19 mouse cellular contexts compared by ENCODE assay signal in genomic region chr1:167279160-167279715, GRCm38 (mm10). TPM values are rescaled to one million over a fixed set of nuclear protein-coding genes. Genes with fewer than 3 reads are reported as not detected.
A peak's percentile ranks its signal among the peaks of the same experiment; 100 is the strongest.
DNase-seq lines count a peak whose midpoint lies in the region; ATAC-seq and TF ChIP-seq lines count a peak whose summit lies in the region.
"Had no signal": no experiment of that assay in that cellular context is flagged by ENCODE, and none has a peak within 500 bp of the region (broad histone marks: within the 10 kb centered on the region; RNA-seq: fewer than 3 reads in every experiment).

No protein-coding gene starts in this region.

- dilution Hi-C loops in CH12.LX (cut with MboI; ENCODE audit: extremely low pct_ligation_motif_present, extremely low pct_unique_long_range_greater_than_20kb, low sequenced_read_pairs), result no loop called here

- no peaks in the 10 kb centered on the region for H3K27me3 ChIP-seq in heart, embryonic 11.5 days (ENCODE audit: control insufficient read depth, insufficient read depth, low read length)
- H3K27me3 ChIP-seq in CH12.LX (replicated peaks) (no peaks in the 10 kb centered on the region), ES-Bruce4 (ENCODE audit: control insufficient read depth, insufficient read depth, low read length, poor library complexity, severe bottlenecking) (no peaks in the 10 kb centered on the region)
- H3K27me3 ChIP-seq: forebrain, embryonic 12.5 days had no signal

- no peaks in the 10 kb centered on the region for H3K36me3 ChIP-seq in heart, embryonic 11.5 days (ENCODE audit: control insufficient read depth, insufficient read depth, low read length)
- H3K36me3 ChIP-seq in CH12.LX (replicated peaks in 1 of 2; ENCODE audit: control insufficient read depth in 1 of 2, insufficient read depth in 1 of 2, low read length in 1 of 2) (peaks cover 10 to 38% of the 10 kb centered on the region in 2 experiments), ES-Bruce4 (ENCODE audit: control insufficient read depth, insufficient read depth, low read length, poor library complexity, severe bottlenecking) (no peaks in the 10 kb centered on the region)
- H3K36me3 ChIP-seq: forebrain, embryonic 12.5 days had no signal

- H3K27ac ChIP-seq in heart, embryonic 11.5 days (ENCODE audit: low read depth, low read length), result peak overlapping the region; percentile 37
- peak overlapping the region; percentile 21 for H3K27ac ChIP-seq in CH12.LX (ENCODE audit: insufficient read depth, low read depth)
- H3K27ac ChIP-seq in ES-Bruce4 (ENCODE audit: insufficient read depth, low read length), result peak overlapping the region; percentile 49
- peak overlapping the region; percentile 23; the same call in 1 of the 2 replicates for H3K27ac ChIP-seq in embryonic fibroblast, embryonic 13.5 days (ENCODE audit: insufficient read depth, low read length)
- H3K27ac ChIP-seq in layer of hippocampus, adult 2 months, result no peak overlapping the region
- H3K27ac ChIP-seq: embryonic facial prominence, embryonic 10.5 days; forebrain, embryonic 12.5 days; liver, embryonic 14.5 days; macrophage; midbrain, embryonic 10.5 days had no signal

- ATAC-seq in heart, embryonic 11.5 days (replicated peaks; ENCODE audit: insufficient number of reproducible peaks, low FRiP score, low TSS enrichment), result no peak

- DNase-seq in heart, adult 8-10 months (ENCODE audit: low spot score), result no peak
- DNase-seq in CH12.LX (ENCODE audit: extremely low read depth), result peak; percentile 48
- DNase-seq in layer of hippocampus, adult 2 months (ENCODE audit: low spot score in 2 of 2), result no peak
- DNase-seq in gastrocnemius, adult 18-20 months (ENCODE audit: low spot score), result no peak
- DNase-seq: adrenal gland, adult 8-10 months; cerebellum, adult 9-10 months; gastrocnemius, postnatal 14 days; kidney, adult 9 months; kidney, postnatal 4 days; retina, postnatal 1 day; thymus, postnatal 14 days had no signal

- no peak overlapping the region for H3K4me3 ChIP-seq in heart, embryonic 11.5 days (ENCODE audit: low read depth, low read length)
- H3K4me3 ChIP-seq in CH12.LX (replicated peaks in 1 of 3; ENCODE audit: low read depth in 2 of 3, low read length in 2 of 3, poor library complexity in 1 of 3) (no peak overlapping the region), ES-Bruce4 (ENCODE audit: low read depth, low read length) (no peak overlapping the region)
- no peak overlapping the region for H3K4me3 ChIP-seq in embryonic fibroblast, embryonic 13.5 days (ENCODE audit: insufficient read depth, low read length)
- no peak overlapping the region for H3K4me3 ChIP-seq in layer of hippocampus, adult 2 months
- H3K4me3 ChIP-seq: embryonic facial prominence, embryonic 10.5 days; forebrain, embryonic 12.5 days; midbrain, embryonic 10.5 days had no signal

- TF ChIP-seq POLR2A in CH12.LX (IDR thresholded peaks at IDR 0.05; ENCODE audit: low read depth, low read length) (peak; percentile 20; the same call in 1 of the 2 replicates), ES-Bruce4 (IDR thresholded peaks at IDR 0.05; ENCODE audit: insufficient read depth, low read length) (no peak)
- TF ChIP-seq POLR2A in embryonic fibroblast, embryonic 13.5 days (IDR thresholded peaks at IDR 0.05; ENCODE audit: low read depth, low read length), result no peak

- peaks cover 32% of the 10 kb centered on the region for H3K4me1 ChIP-seq in heart, embryonic 11.5 days (ENCODE audit: control insufficient read depth, insufficient read depth, low read length)
- H3K4me1 ChIP-seq in CH12.LX (ENCODE audit: control insufficient read depth in 1 of 2, insufficient read depth in 2 of 2) (peaks cover 26 to 67% of the 10 kb centered on the region in 2 experiments), ES-Bruce4 (ENCODE audit: control insufficient read depth, insufficient read depth, low read length) (peaks cover 13% of the 10 kb centered on the region)
- no peaks in the 10 kb centered on the region; the same call in 1 of the 2 replicates for H3K4me1 ChIP-seq in embryonic fibroblast, embryonic 13.5 days (ENCODE audit: control insufficient read depth, insufficient read depth, low read length)

- no peak overlapping the region for H3K9ac ChIP-seq in heart, embryonic 11.5 days (ENCODE audit: low read depth, low read length)
- H3K9ac ChIP-seq in CH12.LX (ENCODE audit: insufficient read depth, low read depth), result peak overlapping the region; percentile 17
- no peak overlapping the region for H3K9ac ChIP-seq in ES-Bruce4 (ENCODE audit: low read depth, poor library complexity, severe bottlenecking)
- H3K9ac ChIP-seq: forebrain, embryonic 12.5 days; liver, embryonic 14.5 days had no signal

- H3K9me3 ChIP-seq in heart, embryonic 11.5 days (replicated peaks; ENCODE audit: control insufficient read depth, low read length), result no peaks in the 10 kb centered on the region
- no peaks in the 10 kb centered on the region for H3K9me3 ChIP-seq in CH12.LX (replicated peaks; ENCODE audit: low read length)
- H3K9me3 ChIP-seq in ES-Bruce4 (replicated peaks; ENCODE audit: control insufficient read depth, insufficient read depth, low read length, poor library complexity, severe bottlenecking), result no peaks in the 10 kb centered on the region
- H3K9me3 ChIP-seq: embryonic facial prominence, embryonic 10.5 days; forebrain, embryonic 12.5 days; midbrain, embryonic 10.5 days had no signal

- TF ChIP-seq EP300 in CH12.LX (IDR thresholded peaks at IDR 0.05; ENCODE audit: low read length) (no peak), ES-Bruce4 (IDR thresholded peaks at IDR 0.05; ENCODE audit: insufficient read depth, low read depth, low read length) (peak; percentile 37; the same call in 1 of the 2 replicates)

- peak overlapping the region; percentile 19 for H3K4me2 ChIP-seq in heart, embryonic 11.5 days
- H3K4me2 ChIP-seq in CH12.LX (ENCODE audit: insufficient read depth, low read depth, poor library complexity, severe bottlenecking), result peak overlapping the region; percentile 52; the same call in 1 of the 2 replicates
- H3K4me2 ChIP-seq: forebrain, embryonic 12.5 days had no signal

- no peak for TF ChIP-seq RAD21 in CH12.LX (IDR thresholded peaks at IDR 0.05; ENCODE audit: low read depth, low read length)

- in situ Hi-C loops in CH12.LX (cut with MboI; ENCODE audit: low pct_ligation_motif_present, low pct_unique_long_range_greater_than_20kb, low sequenced_read_pairs), result loop anchor here (10.0 kb wide), 1 partner anchor 54 kb away; no protein-coding TSS in a partner anchor

- TF ChIP-seq CTCF in CH12.LX (conservative IDR thresholded peaks at IDR 0.05 in 1 of 2, IDR thresholded peaks at IDR 0.05 in 1 of 2; ENCODE audit: low read depth in 2 of 2, low read length in 2 of 2) (no peak), ES-Bruce4 (IDR thresholded peaks at IDR 0.05; ENCODE audit: low read depth, low read length) (no peak)
- TF ChIP-seq CTCF in embryonic fibroblast, embryonic 13.5 days (IDR thresholded peaks at IDR 0.05; ENCODE audit: borderline replicate concordance, insufficient read depth, low read length), result no peak
- no peak for TF ChIP-seq CTCF in layer of hippocampus, adult 2 months (conservative IDR thresholded peaks at IDR 0.05)

- 49% methylated on average over 13 of the region's 13 CpGs for WGBS in heart, embryonic 11.5 days (ENCODE audit: insufficient replicate concordance)

- peaks cover 99% of the 10 kb centered on the region for H3K79me2 ChIP-seq in CH12.LX (replicated peaks; ENCODE audit: control insufficient read depth, extremely low read depth, insufficient read depth, poor library complexity, severe bottlenecking)

TF ChIP-seq in CH12.LX, 34 proteins besides CTCF, POLR2A, EP300 and RAD21:
- no peak for TF ChIP-seq RCOR1 (conservative IDR thresholded peaks at IDR 0.05; ENCODE audit: low read depth, low read length)
- TF ChIP-seq ZNF384 (IDR thresholded peaks at IDR 0.05; ENCODE audit: low read depth, low read length), result 0 out of 2 replicates have a peak, but pooled peaks have one; percentile 4
- TF ChIP-seq HCFC1 (IDR thresholded peaks at IDR 0.05; ENCODE audit: low read depth, low read length), result no peak
- TF ChIP-seq SIN3A (IDR thresholded peaks at IDR 0.05; ENCODE audit: low read length), result no peak
- no peak for TF ChIP-seq USF1 (IDR thresholded peaks at IDR 0.05; ENCODE audit: low read depth, low read length)
- TF ChIP-seq NELFE (IDR thresholded peaks at IDR 0.05; ENCODE audit: low read depth, low read length), result no peak
- TF ChIP-seq ETS1 (conservative IDR thresholded peaks at IDR 0.05; ENCODE audit: low read depth, low read length), result 0 out of 2 replicates have a peak, but pooled peaks have one; percentile 25
- TF ChIP-seq POLR2AphosphoS2 (IDR thresholded peaks at IDR 0.05; ENCODE audit: low read depth, low read length), result no peak
- TF ChIP-seq UBTF (IDR thresholded peaks at IDR 0.05; ENCODE audit: low read depth, low read length), result no peak
- TF ChIP-seq MEF2A (IDR thresholded peaks at IDR 0.05; ENCODE audit: borderline replicate concordance, low read depth, low read length), result peak; percentile 77

RNA-seq across cellular contexts. Expression of gene Uck2, which starts 5.9 kb away (rescaled TPM):
- polyA plus RNA-seq in heart, embryonic 11.5 days (2014; fragmentation: Nextera tagmentation; extraction: Ambion mirVana), result 66.6 and 71.2 TPM in 2 replicates
- total RNA-seq in heart, adult 8-10 months (2022), result 10 to 100 TPM; 38.7 to 50.3 (median 43.4) TPM
- total RNA-seq in CH12.LX (2012; rRNA removed), result 235 and 254 TPM in 2 replicates
- total RNA-seq in CH12.LX (2014; rRNA removed), result 312 and 363 TPM in 2 replicates
- polyA plus RNA-seq in CH12.LX (2012; ENCODE audit: insufficient read length, low read depth), result 323 and 392 TPM in 2 replicates
- polyA plus RNA-seq in ES-Bruce4 (2011; ENCODE audit: insufficient read depth, insufficient read length, low read depth, missing spikeins), result 255 and 287 TPM in 2 replicates
- 132 and 164 TPM in 2 replicates for polyA plus RNA-seq in embryonic fibroblast, embryonic 13.5 days (2011; ENCODE audit: insufficient read length, low read depth, missing spikeins)
- 10 to 100 TPM; 36.5 to 36.7 TPM for total RNA-seq in layer of hippocampus, adult 2 months (2021)
- total RNA-seq in gastrocnemius, adult 18-20 months (2021), result 10 to 100 TPM; 14.9 to 17.8 TPM

RNA-seq across cellular contexts. Expression of gene Tmco1, which starts 28.9 kb away (rescaled TPM):
- 96.1 and 98.9 TPM in 2 replicates for polyA plus RNA-seq in heart, embryonic 11.5 days (2014; fragmentation: Nextera tagmentation; extraction: Ambion mirVana)
- 10 to 100 TPM; 92.5 to 99.4 (median 98.8) TPM for total RNA-seq in heart, adult 8-10 months (2022)
- total RNA-seq in CH12.LX (2012; rRNA removed), result 80.6 and 87.0 TPM in 2 replicates
- 153 and 168 TPM in 2 replicates for total RNA-seq in CH12.LX (2014; rRNA removed)
- 92.8 and 127 TPM in 2 replicates for polyA plus RNA-seq in CH12.LX (2012; ENCODE audit: insufficient read length, low read depth)
- 43.7 and 46.1 TPM in 2 replicates for polyA plus RNA-seq in ES-Bruce4 (2011; ENCODE audit: insufficient read depth, insufficient read length, low read depth, missing spikeins)
- 81.7 and 105 TPM in 2 replicates for polyA plus RNA-seq in embryonic fibroblast, embryonic 13.5 days (2011; ENCODE audit: insufficient read length, low read depth, missing spikeins)
- total RNA-seq in layer of hippocampus, adult 2 months (2021), result 10 to 100 TPM; 49.6 to 50.4 TPM
- total RNA-seq in gastrocnemius, adult 18-20 months (2021), result 10 to 100 TPM; 35.2 to 39.3 TPM

Comparison
In these comparisons a context has a peak if more than half of its experiments do, and no peak if none do; other contexts are left out.
1. RNA of gene Uck2, which starts 5.9 kb away (total RNA-seq): 235 to 363 TPM in CH12.LX; 38.7 to 50.3 TPM in heart, adult 8-10 months, 36.5 to 36.7 TPM in layer of hippocampus, adult 2 months and 14.9 to 17.8 TPM in gastrocnemius, adult 18-20 months; every median in the first group is over 4 times any median in the second.